Mouse (Mus musculus): ENCODE measurements at regions not wholly inside any gene's neighbourhood (a gene's known extent, or its start where the extent isn't known, plus 50 kb on each side); places are given as distances from the start of the nearest gene placed in this dataset.
A peak's percentile ranks its signal among the peaks of the same experiment; 100 is the strongest.

- no peak for DNase-seq (ENCODE audit: low spot score in 2 of 2)
These were observed 306.3 kb upstream of the Gm21830 start for GRCm38 (mm10) chr2:67107274-67107673.

- peak in 1 of 2 experiments; percentile 1 for DNase-seq (ENCODE audit: low spot score in 2 of 2)
These were observed 304.7 kb upstream of the Scn7a start for GRCm38 (mm10) chr2:67089418-67089817.

- no peak for DNase-seq (ENCODE audit: low spot score in 2 of 2)
These were observed 284.2 kb upstream of the Scn7a start for GRCm38 (mm10) chr2:67068944-67069343.
